Mouse (Mus musculus) left cerebral cortex, adult 11 months (tissue): ENCODE measurements around the gene Tspan18.
A peak's percentile ranks its signal among the peaks of the same experiment; 100 is the strongest.

ENCODE experiments used
- DNase-seq: peaks from one replicate; pipeline ENCODE4 v3.0.0; 2022; ENCODE audit warnings: low spot score

The Tspan18 gene

DNA sequence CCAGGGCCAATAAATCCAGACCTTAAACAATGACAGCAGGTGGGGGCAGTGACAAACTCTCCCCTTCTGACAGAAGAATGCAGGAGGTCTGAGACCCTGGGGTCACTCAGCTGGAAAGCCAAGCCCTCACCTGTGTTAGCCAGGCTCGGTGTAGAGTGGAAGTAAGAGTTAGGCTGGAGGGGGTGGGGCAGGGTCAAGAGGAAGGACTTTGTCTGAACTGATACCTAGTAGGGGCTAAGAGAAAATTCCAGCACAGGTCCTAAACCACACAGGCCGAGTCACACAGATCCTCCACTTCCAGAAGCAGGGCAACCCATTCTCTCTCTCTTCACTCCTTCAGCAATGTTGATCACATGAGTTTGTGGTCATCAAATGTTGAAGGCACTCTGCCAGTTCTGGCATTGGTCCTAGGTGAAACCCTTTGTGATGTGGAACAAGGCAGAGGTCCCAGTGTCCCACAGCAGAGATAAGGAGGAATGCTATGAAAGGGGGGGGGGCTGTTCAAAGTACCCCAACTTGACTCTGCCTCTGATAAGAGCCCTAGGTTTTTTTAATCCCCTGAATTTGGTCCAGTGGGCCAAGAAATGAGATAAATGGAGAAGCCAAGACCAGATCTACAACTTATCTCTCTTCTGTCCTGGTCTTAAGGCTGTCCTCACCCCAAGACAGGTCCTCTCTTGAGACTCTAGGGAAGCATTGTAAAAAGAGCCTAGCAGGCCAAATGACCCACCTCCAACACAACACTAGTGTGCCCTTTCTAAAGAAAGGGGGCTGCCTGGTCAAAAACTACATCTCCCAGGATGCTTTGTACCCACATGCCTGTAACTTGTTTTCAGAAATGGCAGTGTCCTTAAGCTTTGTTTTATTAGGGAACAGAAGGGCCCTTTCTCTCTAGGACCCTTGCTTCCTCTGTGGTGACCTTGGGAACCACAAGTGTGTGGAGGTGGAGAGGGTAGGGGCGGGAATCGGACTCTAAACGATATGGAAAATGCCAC lies 71.7 kb downstream of the Tspan18 start:
- DNase-seq: no peak

DNA sequence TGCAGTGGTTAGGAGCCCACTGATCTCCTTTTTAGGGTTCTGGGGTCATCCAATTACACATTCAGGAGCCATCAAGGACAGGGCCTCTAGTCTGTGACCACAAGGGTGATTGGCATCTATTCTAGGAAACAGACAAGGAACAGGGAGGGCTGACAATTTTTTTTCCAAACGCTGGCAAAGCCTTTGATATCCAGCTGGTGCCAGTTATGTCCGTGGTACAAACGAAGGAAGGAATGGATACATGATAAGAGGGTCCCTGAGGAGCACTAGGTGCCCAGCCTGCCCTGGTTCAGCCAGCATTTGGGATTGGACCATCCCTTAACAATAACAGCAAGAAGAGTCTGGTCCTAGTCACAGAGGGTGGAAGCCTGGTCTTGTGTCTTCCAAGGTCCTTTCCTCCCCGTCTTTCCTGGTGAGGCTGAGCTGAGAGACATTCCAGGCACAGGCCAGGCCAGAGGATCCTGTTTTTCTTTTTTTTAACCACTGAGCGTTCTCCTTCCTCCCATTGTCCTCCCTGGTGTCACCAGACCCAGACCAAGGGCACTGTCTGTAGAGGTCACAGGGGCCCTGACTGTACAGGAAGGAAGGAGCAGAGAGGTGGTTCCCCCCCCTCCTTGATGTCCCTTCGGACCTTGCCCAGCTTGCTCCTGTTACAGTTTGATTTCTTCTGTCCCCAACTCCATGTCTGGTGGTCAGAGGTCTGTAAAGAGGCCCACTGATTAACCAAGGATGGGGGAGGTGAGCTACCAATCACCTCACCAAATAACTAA lies 72.6 kb downstream of the Tspan18 start:
- no peak for DNase-seq

DNA sequence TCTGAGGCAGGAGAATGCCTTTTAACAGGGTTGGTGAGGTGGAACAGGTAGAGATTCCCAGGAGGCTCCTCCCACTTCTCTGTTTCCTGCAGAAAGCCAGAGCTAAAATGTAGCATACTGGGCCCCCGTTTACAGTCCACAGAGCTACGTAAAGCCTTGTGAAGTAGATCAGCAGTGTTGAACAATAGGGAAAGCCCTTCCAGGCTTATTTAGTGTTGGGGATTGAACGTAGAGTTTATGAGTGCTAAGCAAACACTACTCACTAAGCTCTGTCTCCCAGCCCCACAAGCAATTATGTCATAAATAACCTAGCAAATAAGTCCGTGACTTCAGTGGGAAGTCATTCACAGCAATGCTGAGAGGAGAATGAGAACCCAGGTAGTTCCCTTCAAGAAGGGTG lies 76.7 kb downstream of the Tspan18 start:
- DNase-seq: no peak

DNA sequence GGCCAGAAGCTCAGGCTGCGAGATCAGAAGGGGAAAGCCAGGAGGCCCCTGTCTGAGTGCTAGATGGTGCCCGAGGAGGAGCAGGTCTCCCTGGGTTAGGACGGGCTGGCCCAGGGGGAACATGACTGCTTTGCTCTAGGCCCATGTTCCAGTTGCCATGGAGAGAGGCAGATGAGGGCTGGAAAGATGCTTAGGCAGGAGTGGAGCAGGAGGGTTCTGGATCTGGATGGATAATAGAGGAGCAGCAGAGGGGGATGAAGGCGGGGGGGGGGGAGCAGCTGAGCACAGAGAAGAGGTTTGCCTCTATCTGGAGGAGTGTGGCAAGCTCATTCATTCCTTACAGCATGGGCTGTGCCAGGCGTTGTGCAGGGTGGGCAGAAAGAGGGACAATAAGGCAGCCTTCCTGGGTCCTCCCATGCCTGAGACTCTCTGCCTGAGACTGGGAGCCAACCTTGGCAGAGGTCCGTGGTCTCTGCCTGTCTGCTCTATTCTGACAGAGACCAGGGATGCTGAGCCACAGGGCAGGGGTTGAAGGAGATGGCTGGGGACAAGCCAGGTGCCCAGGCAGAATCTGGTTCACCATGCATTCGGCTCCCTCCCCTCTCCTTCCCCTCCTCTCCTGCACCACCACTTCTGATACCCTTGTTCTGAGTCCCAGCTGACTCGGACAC lies 77.4 kb downstream of the Tspan18 start:
- no peak for DNase-seq

DNA sequence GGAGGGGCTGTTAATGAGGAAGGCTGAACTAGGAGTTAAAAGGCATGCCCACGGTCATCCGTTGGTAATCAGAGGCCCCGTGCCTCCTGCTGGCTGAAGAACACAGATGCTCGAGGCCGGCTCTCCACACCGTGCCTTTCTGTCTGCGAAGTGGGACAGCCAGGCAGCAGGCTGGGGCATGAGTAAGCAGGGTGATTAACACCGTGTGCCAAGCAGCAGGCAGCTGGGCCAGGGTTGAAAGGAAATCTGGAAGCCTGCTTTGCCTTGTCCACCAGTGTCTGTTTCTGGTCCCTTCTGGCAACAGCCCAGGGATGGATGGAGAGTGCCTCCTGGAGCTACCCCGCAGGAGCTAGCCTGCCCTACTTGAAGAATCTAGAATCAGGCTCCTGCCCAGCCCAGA lies 81.9 kb downstream of the Tspan18 start:
- DNase-seq: no peak

DNA sequence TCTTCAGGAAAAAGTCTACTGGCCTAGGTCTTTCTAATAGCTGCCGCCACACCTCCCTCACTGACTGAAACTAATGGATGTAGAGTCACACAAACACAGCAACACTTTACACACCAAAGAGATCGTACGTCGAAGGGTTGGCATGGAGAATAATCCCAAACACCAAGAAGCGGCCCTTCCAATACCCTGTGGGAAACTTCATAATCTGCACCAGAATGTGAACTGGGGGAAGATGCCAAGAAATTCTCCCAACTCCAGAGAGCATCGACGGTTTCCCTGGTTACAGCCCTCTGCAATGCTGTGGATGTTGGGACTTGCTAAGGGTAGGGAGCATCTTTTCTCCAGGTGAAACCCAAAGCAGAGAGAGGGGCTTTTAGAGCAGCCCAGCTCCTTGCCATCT lies 83.7 kb downstream of the Tspan18 start:
- DNase-seq: no peak

DNA sequence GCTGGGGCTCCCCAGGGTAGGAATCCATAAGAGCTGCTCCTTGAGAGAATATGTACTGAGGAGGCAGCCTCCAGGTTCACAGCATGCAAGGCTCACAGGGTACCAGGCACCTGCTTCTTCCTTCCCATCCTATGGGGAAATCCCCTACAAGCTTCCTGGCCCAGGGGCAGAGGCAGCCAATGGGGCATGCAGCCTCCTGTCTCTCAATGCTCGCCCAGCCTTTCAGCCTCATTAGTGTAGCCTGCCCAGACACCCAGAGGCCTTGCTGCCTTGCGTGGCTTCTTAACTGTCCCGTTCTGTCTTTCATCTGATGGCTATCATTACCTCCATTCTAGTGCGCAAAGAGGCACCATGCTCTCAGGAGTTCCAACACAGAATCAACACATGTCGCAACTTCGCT lies 85.2 kb downstream of the Tspan18 start:
- no peak for DNase-seq

DNA sequence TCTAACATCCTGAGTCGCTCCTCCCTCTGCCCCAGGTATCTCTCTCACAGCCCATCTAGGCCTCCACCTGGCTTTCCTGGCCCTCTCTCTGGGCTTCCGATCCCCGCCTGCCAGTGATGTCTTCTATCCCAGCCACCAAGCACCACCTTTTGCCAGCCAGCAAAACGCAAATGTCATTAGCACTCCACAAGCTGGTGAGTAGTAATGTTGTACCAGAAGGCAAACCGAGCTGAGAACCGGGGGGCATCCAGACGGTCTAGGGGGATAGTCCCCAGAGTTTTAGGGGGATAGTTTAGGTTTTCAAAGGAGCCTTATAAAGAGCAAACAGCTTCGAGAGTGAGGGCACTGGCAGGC lies 90.2 kb downstream of the Tspan18 start:
- DNase-seq: no peak

DNA sequence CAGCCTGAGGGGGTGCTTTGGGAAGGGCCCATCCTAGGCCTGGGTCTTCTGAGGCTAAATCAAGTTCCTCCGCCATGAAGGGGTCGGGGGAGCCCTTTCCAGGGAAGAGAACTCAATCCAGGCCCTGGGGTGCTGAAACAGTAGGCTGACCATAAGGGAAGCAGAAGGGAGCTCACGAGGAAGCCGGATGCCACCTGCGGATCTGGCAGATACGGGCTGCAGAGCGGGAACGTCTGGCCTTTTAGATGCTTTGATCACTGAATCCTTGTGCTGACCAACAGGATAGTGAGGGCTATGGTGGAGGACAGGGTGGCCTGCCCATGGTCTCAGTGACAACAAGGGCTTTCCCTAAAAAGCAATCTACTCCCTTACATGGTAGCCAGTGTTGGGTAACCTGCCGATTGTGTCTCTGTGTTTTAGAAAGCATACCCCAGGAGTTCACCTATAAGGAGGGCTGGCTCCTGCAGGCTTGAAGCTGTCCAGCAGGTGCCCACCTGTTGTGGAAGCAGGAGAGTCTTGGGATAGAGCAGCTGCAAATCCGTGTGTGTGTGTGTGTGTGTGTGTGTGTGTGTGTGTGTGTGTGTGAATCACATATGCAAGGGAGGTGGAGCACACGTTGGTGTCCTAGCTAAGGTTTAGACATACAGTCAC lies 90.7 kb downstream of the Tspan18 start:
- no peak for DNase-seq

DNA sequence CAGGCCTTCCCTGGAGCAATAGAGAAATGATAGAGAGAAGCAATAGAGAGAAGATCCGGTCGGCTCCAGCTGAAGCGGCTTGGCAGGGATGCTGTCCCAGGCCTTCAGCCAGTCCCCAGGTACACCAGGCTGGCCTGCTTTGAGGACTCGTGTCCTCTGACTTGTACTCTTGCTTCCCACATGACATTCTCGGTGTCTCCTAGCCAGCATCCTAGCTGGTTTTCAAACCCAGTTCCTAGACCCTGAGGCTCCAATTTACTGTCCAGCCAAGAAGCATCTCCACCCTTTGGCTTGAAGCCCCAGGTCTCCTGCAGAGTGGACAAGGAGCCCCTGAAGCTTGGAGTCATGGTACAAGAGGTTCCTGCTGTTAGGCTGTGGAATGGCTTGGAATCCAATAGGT lies 92.1 kb downstream of the Tspan18 start:
- no peak for DNase-seq

DNA sequence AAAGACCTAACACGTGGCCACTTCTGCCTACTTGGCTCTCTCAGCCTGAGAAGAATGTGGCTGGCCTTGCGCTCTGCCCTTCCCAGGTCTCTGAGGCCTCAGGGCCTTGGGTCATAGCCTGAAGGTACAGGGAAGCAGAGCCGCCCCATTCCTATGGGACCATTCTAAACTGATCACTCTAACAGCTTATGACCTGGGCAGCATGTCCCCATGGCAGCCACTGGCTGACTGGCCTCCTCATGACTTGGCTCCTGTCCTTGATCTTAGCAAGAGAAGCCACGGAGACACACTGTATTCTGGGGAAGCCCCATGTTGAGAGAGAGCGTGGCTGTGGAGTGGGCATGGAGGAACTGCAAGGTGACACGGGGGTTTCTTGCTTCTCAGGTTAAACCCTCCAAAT lies 95.4 kb downstream of the Tspan18 start:
- DNase-seq: no peak

DNA sequence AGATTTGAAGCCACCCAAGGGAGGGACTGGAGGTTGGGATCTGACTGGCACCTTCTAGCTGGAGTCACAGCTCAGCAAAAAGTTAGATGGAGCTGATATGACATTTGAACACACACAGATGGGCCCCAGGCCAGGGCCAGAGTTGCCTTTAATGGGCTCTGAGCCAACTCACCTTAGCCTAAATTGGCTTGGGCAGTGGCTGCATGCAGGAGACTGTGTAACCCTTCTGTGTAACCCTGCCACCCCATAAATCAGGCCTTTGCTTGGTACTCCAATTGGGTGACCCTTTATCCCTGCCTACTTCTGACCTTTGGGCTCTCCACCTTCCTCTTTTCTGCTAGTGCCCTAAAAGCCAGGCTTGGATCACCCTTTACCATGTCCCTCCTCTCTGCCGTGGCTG lies 97.2 kb downstream of the Tspan18 start:
- no peak for DNase-seq

DNA sequence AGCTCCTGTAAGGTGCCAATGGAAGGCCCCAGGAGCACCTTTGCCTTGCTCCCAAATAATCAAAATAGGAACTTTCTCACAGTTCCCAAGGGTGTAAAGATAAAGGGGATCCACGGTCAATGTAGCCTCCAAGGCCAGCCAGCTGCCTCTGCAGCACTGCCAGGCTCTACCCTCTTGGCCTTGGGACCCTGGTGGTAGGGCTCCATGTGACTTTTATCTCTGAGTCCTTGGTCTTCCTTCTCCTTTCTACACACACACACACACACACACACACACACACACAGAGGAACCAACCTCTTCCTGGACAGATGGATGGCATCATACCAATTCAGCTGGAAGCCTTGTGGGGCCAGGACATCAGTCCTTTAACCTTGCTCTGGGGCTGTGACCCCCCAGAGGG lies 102.2 kb downstream of the Tspan18 start:
- DNase-seq: no peak

DNA sequence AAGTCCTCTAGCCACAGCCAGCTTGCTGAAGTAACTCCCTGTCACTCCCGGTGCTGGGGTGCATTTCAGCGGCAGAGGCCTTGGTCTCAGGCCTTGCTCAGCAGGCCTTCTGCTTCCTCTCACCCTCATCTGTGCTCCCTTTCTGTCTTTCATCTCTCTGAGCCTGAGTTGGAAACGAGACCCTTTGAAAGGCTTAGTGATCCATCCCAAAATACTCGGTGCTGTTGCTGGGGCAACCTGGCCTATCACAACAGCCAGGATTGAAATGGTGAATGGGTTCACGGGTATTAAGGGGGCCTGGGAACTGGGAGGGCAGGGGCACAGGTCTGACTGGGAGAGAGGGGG lies 105.9 kb downstream of the Tspan18 start:
- DNase-seq: no peak

DNA sequence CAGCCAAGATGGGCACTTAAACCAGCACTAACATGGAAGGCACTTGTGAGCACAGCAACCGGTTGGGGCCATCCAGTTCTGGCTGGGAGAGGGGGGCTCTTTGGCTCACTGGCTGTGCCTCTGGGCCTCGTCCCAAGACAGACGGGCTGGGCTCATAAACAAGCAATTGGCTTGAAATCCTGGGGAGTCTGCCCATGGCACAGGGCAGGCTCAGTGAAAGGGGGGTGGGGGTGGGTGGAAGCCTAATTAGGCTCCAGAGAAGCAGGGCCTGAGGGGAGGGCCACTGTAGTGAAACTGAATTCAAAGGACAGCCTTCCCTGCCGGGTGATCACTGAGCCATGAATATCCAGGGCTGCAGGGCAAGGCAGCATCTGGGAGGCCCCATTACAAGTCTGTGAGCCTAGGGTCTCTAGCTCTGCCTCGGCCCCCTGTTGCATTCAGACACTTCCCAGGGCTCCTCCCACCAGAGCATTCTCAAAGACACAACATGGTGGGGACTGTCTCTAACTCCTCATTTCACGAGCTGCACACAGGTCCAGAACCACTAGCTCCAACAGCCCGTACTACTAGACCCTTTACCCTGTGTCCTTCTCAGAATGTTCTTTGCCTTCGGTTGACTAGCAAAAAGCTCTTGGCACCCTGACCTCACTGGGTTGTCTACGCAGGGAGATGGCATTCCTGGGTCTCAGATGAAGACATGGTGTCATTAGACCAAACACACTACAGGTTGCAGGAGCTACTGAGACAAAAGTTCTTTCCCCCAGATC lies 106.4 kb downstream of the Tspan18 start:
- DNase-seq: peak; percentile 13

DNA sequence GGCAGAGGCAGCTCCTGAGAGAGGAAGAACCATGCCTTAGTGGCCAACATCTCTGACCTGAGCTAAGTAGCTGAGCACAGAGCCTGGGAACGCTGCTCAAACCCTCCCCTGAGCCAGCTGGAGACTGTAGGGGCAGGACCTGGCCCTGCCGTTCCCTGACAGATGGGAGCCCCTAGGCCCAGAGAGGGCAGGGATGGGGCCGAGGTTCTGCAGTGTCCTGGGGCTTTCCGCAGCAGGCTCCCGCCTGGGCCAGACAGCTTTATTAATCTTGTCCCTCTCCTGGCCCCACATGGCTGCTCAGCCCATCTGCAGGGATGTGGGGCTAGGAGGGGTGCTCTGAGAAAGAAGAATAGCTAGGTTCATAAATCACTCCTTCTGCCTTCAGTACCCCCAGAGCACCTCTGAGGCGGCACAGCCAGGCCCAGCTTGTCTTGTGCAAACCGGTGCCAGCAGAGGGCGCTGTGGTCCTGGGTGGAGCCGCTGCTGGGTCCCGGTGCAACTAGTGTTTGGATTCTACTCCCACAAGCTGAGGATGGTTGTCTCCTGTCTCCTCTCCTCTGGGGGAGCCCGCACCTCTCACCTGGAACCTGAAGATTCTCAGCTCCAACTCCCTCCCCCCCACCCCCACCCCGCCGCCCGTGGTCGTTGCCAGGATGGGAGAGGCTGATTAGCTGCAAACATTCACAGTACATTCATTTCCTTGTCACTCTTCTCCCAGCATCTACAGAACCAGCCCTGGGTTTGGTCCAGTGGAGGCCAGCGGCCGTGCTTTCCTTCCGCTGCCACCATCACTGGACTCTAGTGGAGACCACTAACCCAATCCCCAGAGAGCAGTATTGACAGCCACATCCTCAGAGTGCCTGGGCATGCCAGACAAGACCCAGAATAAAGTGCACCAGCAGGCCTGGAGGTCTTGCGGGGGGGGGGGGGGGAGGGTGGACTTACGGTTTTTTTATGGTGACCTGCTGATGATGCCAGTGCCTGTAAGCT lies 107.4 kb downstream of the Tspan18 start:
- DNase-seq: peak; percentile 33

DNA sequence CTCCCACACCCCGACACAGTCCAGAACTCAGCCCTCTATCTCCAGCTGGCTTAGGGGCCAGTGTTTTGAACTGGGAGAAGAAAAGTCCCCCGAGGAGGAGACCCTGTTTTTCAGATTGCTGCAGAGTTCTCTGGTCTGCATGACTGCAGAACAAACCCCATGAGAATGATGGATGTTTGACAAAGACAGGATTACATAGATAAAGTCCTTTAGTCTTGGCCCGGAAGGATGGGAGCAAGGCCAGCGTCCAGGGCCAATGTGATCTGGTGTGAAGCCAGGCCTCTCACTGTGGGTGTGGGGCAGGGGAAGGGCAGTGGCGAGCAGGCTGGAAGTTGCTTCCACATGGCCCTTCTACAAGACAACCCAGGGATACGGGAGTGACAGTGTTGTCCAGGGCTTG lies 110.8 kb downstream of the Tspan18 start:
- DNase-seq: no peak

DNA sequence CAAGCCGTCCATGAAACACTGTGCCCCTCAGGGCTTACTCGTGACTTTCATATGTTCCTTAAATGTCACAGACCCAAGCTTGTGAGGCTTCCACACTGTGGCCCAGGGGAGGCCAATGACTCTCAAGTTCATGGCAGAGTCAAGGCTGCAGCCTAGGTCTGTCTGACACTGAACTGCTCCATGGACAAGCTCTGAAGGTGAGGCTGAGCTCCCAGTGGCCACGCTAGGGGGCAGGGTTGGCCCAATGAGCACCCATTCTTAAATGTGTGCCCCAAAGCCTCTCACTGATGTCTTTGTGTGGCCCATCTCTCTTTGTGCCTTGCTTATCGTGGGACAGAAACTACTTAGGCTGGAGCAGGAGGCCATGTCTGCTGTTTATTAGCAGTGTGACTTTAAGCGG lies 113.9 kb downstream of the Tspan18 start:
- DNase-seq: no peak

DNA sequence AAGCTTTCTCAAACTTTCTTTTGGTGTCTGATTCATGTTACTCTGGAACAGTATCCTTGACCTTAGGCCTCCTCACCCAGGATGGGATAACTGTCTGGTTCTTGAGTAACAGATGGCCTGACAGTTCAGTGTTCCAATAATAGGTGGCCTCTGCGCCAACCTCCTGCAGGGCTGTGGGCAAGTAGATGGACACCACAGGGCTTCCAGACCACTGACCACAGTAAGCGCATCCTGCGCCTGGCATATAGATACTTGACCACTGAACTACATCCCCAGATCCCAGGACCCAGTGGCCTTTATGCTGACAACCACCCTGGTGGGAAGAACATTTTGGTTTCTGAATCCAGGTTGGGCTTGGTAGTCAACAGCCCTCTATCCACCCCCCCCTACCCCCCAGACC lies 114.7 kb downstream of the Tspan18 start:
- DNase-seq: no peak

DNA sequence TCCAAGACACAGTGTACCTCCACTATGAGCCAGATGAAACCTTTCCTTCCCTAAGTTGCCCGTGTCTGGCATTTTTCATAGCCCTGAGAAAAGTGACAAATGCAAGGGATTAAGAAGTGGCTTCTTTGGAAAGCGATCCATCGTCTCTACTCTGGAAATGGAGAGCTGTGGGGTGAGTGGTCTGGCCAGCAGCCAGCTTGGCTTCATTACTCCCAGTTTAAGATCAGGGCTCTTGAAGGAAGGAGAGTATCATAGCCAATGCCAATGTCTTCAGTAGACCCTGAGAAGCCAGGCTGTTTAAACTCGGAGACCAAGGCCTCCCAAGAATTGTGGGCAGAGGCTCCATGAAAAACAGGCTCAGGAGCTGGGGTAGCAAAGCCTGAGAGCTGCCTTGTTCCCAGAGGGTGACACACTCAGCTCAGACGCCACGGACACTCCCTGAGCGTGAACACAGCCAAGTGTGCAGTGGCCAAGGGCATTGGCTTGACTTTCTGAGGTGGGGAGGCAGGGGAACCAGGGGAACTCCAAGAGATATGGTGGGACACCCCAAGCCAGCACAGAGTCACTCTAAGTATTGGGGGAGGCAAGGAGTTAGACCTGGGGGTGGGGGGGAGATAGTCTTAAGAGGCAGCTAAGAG lies 115.8 kb downstream of the Tspan18 start:
- DNase-seq: no peak
